Comparison of ENCODE assay signal across 22 mouse cellular contexts in genomic region chr11:118696226-118696930, GRCm38 (mm10).
DNase-seq lines count a peak whose midpoint lies in the region; ATAC-seq lines count a peak whose summit lies in the region.
"Had no signal": no experiment of that assay in that cellular context is flagged by ENCODE, and none has a peak within 500 bp of the region (broad histone marks: within the 10 kb centered on the region; RNA-seq: fewer than 3 reads in every experiment).

No protein-coding gene starts in this region.

- peak; percentile 39 for DNase-seq in embryo, embryonic 11 days
- no peak for DNase-seq in embryo, embryonic 10.5 days (ENCODE audit: low spot score)
- peak; percentile 8 to 10 for DNase-seq in kidney, postnatal 4 days
- no peak for DNase-seq in kidney, adult 18-20 months
- DNase-seq in embryonic facial prominence, embryonic 14.5 days (ENCODE audit: low spot score), result peak; percentile 5
- DNase-seq in layer of hippocampus, postnatal 10 days (ENCODE audit: low spot score in 2 of 2), result no peak
- DNase-seq: adrenal gland, postnatal 25 days; cerebellum, postnatal 10 days; heart, postnatal 36 days; kidney, adult 8-10 months; kidney, postnatal 14 days; layer of hippocampus, postnatal 36 days; retina, postnatal 1 day; right cerebral cortex, postnatal 25 days; thymus, postnatal 25 days had no signal

- whole genome bisulfite sequencing in embryonic facial prominence, embryonic 14.5 days, result 52% methylated on average over 16 of the region's 16 CpGs
- 58% methylated on average over 16 of the region's 16 CpGs for WGBS in neural tube, embryonic 15.5 days
- 56% methylated on average over 16 of the region's 16 CpGs for WGBS in forebrain, embryonic 16.5 days

- no peak overlapping the region for H3K27ac ChIP-seq in embryonic facial prominence, embryonic 14.5 days (replicated peaks; ENCODE audit: low read depth, low read length)
- peak overlapping the region; percentile 55 for H3K27ac ChIP-seq in neural tube, embryonic 15.5 days (replicated peaks)
- no peak overlapping the region for H3K27ac ChIP-seq in forebrain, embryonic 16.5 days (ENCODE audit: low read length)
- H3K27ac ChIP-seq: embryonic facial prominence, embryonic 15.5 days; heart, embryonic 15.5 days; layer of hippocampus, adult 2 months; macrophage had no signal

- H3K4me1 ChIP-seq in embryonic facial prominence, embryonic 14.5 days (ENCODE audit: control insufficient read depth, insufficient read depth, low read length), result peaks cover 8% of the 10 kb centered on the region; the same call in 1 of the 2 replicates
- H3K4me1 ChIP-seq in neural tube, embryonic 15.5 days, result peaks cover 69% of the 10 kb centered on the region
- peaks cover 10% of the 10 kb centered on the region for H3K4me1 ChIP-seq in forebrain, embryonic 16.5 days (replicated peaks; ENCODE audit: control insufficient read depth, insufficient read depth, low read length)
- H3K4me1 ChIP-seq: heart, embryonic 15.5 days had no signal

- H3K4me3 ChIP-seq in embryonic facial prominence, embryonic 14.5 days (ENCODE audit: low read depth, low read length), result no peak overlapping the region
- no peak overlapping the region for H3K4me3 ChIP-seq in neural tube, embryonic 15.5 days (replicated peaks)
- H3K4me3 ChIP-seq in forebrain, embryonic 16.5 days (replicated peaks; ENCODE audit: low read length), result no peak overlapping the region
- H3K4me3 ChIP-seq: embryonic facial prominence, embryonic 15.5 days; heart, embryonic 15.5 days; layer of hippocampus, adult 2 months; myocyte had no signal

- ATAC-seq in embryonic facial prominence, embryonic 14.5 days (ENCODE audit: low read depth), result no peak; the same call in 1 of the 2 replicates
- no peak for ATAC-seq in neural tube, embryonic 15.5 days (ENCODE audit: low FRiP score)
- no peak for ATAC-seq in forebrain, embryonic 16.5 days

- no peak overlapping the region for H3K4me2 ChIP-seq in embryonic facial prominence, embryonic 14.5 days (ENCODE audit: low read depth, low read length)
- no peak overlapping the region for H3K4me2 ChIP-seq in neural tube, embryonic 15.5 days
- H3K4me2 ChIP-seq in forebrain, embryonic 16.5 days (ENCODE audit: low read length), result no peak overlapping the region
- H3K4me2 ChIP-seq: embryonic facial prominence, embryonic 15.5 days; heart, embryonic 15.5 days had no signal

- H3K9me3 ChIP-seq in embryonic facial prominence, embryonic 14.5 days (ENCODE audit: control insufficient read depth, low read length), result no peaks in the 10 kb centered on the region
- H3K9me3 ChIP-seq in neural tube, embryonic 15.5 days (replicated peaks), result no peaks in the 10 kb centered on the region
- no peaks in the 10 kb centered on the region for H3K9me3 ChIP-seq in forebrain, embryonic 16.5 days (ENCODE audit: control insufficient read depth, low read length)
- H3K9me3 ChIP-seq: embryonic facial prominence, embryonic 15.5 days; heart, embryonic 15.5 days had no signal

- no peak overlapping the region for H3K9ac ChIP-seq in embryonic facial prominence, embryonic 14.5 days (ENCODE audit: low read depth, low read length)
- H3K9ac ChIP-seq in neural tube, embryonic 15.5 days (replicated peaks), result no peak overlapping the region
- no peak overlapping the region for H3K9ac ChIP-seq in forebrain, embryonic 16.5 days (replicated peaks; ENCODE audit: low read depth, low read length)
- H3K9ac ChIP-seq: embryonic facial prominence, embryonic 15.5 days; heart, embryonic 15.5 days had no signal

- H3K27me3 ChIP-seq in embryonic facial prominence, embryonic 14.5 days (replicated peaks; ENCODE audit: control insufficient read depth, insufficient read depth, low read length), result no peaks in the 10 kb centered on the region
- no peaks in the 10 kb centered on the region for H3K27me3 ChIP-seq in neural tube, embryonic 15.5 days (replicated peaks)
- no peaks in the 10 kb centered on the region for H3K27me3 ChIP-seq in forebrain, embryonic 16.5 days (replicated peaks; ENCODE audit: control insufficient read depth, insufficient read depth, low read length)

- no peaks in the 10 kb centered on the region for H3K36me3 ChIP-seq in embryonic facial prominence, embryonic 14.5 days (ENCODE audit: control insufficient read depth, insufficient read depth, low read length)
- H3K36me3 ChIP-seq in neural tube, embryonic 15.5 days, result no peaks in the 10 kb centered on the region
- H3K36me3 ChIP-seq in forebrain, embryonic 16.5 days (ENCODE audit: control insufficient read depth, insufficient read depth), result no peaks in the 10 kb centered on the region
- H3K36me3 ChIP-seq: embryonic facial prominence, embryonic 15.5 days; heart, embryonic 15.5 days had no signal

Comparison
In these comparisons a context has a peak if more than half of its experiments do, and no peak if none do; other contexts are left out.
1. DNase-seq: peak in embryo, embryonic 11 days (single experiment), kidney, postnatal 4 days (2 of 2) and embryonic facial prominence, embryonic 14.5 days (single experiment); none in embryo, embryonic 10.5 days (single experiment), kidney, adult 18-20 months (single experiment) and layer of hippocampus, postnatal 10 days (0 of 2).